Mouse (Mus musculus): ENCODE results near the gene Gipc1. TPM values are rescaled to one million over a fixed set of nuclear protein-coding genes. Genes with fewer than 3 reads are reported as not detected.

Gipc1 gene
- total RNA-seq, 2 experiments from 2014 or later, result 37.8 to 44.0 TPM

- no peak for DNase-seq
Observed at GRCm38 (mm10) chr8:83648031-83648430, 4.4 kb upstream of the Gipc1 start.

DNA sequence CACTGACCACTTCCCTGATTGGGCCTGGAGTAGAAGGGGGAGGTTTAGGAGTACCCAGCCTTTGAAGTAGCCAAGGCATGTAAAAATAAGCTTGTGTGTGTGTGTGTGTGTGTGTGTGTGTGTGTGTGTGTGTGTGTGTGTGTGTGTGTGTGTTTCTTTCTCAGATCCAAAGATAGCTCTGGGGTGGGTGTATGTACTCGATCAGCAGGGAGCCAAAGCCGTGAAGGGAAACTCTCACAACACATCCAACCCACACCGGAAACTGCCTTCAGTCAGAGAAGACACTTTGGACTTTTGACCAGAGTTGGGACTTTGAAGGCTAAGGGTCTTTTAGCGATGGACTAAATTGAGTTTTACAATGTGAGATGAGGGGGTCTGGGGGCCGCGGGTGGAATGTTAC, 2.8 kb upstream of the Gipc1 start:
- no peak for DNase-seq

GRCm38 (mm10) chr8:83652744-83653661, 526 bp downstream of the Gipc1 start:
- peak in 1 of 2 experiments; percentile 38 for DNase-seq

- no peak for DNase-seq
Observed at GRCm38 (mm10) chr8:83653662-83654017, 1.2 kb downstream of the Gipc1 start.

DNA sequence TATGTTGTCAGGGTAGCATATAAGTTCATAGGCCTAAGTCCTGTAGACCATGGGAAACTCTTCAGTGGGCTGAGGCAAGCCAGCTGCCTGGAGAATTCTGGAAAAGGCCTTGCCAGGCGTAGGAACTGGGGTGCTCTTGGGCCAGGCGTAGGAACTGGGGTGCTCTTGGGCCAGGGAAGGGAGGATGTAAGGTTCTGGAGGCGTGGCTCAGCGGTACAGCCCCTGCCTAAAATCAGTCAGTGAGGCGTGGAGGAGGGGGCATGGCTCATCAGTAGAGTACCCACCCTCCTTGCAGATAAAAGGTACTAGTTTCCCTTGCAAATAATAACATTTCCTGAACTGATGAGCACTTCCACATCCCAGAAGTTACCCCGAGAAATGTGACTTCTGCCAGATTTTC, 2.2 kb downstream of the Gipc1 start:
- DNase-seq, result no peak

GRCm38 (mm10) chr8:83656043-83656442, 3.6 kb downstream of the Gipc1 start:
- DNase-seq, result no peak

DNA sequence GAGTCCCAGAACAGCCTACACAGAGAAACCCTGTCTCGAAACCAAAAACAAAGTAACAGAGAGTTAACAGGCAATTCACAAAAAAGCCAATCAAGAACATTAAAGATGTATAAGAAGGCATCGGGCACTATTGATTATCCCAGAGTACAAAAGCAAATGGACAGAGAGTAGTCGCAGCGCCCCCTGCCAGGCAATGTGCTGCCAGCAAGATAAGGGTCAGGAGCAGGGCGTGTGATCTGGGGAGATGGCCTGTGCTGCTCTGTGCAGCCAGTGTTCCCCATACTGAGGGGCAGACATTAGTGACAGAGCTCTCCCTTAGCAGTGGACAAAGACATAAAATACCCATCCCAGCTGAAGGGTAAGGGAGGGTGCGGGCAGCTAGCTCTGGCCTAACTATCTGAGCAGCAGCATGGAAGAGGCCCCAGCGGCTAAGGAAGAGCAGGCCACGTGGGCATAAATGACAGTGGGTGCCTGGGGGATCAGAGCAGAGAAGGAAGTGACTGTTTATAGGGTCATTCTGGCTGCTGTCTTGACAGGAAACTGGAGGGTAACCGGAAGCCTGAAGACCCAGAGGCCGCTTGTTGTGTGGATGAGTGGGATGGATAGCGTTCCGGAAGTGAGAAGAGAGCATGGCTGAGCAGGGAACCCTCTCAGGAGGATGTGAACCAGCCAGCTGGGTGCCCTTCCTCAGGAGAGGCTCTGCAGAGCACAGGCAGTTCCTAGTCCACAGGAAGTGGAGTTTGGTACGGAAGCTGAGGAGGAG, 4.2 kb downstream of the Gipc1 start:
- DNase-seq, result peak in 1 of 2 experiments; percentile 30

GRCm38 (mm10) chr8:83660545-83660944, 8.1 kb downstream of the Gipc1 start:
- no peak for DNase-seq

GRCm38 (mm10) chr8:83660995-83661680, 8.7 kb downstream of the Gipc1 start:
- DNase-seq, result peak in 1 of 2 experiments; percentile 51

GRCm38 (mm10) chr8:83662421-83662826, 9.9 kb downstream of the Gipc1 start:
- DNase-seq, result peak; percentile 86 to 90

DNA sequence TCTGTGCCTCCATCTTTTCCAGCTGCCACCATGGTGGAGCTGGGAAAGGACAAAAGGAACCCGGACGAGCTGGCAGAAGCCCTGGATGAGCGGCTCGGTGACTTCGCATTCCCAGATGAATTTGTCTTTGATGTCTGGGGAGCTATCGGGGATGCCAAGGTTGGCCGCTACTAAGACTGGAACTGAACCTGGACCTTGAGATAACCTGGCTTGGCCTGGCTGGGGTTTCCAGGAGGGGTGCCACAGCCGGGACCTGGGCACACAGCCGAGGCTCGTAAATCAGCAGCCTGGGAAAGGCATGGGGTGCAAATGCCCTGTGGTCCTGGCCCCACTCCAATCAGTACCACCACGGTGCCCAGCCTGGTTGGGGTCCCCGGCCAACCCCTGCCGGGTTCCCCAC, 11.6 kb downstream of the Gipc1 start:
- DNase-seq, result peak; percentile 64 to 70

- DNase-seq, result no peak
Observed at GRCm38 (mm10) chr8:83664931-83665625, 12.6 kb downstream of the Gipc1 start.

DNA sequence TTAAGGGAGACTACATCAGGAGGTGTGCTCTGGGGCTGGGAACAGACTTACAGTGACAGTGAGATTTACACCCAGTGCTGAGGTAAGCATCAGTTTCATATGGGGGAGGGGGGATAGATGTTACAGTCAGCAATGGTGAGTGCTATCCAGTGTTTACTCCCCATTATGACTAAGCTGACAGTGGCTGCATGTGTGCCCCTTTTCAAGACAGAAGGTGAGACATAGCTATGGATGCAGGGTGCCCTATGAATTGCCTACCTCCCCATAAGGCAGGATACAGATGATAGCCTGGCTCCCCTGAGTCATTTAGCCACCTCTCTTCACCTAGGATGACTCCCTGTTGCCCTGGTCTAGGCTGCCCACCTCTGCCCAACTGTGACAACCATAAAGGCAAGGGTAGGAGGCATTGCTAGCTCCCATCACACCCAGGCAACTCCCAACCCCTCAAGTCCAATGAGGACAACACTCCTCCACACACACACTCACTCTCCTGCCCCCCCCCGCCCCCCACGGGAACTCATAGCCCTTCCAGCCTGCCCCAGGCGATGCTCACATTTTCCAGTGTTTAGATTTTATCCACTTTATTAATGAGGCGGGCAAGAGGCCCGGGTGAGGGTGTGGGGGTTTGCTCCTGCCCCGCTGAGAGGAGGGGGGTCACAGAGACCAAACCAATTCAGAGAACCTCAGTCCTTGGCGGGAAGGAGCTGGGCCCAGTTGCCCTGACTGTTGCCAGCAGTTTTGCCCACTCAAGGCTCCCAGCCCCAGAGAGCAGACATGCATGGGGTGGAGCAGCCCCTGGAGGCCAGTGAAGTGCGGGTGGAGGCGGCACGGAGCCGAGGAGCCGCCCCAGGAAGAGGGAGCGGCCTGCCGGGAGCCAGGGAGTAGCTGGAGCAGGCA, 13.7 kb downstream of the Gipc1 start, which contains the start of gene Ptger1:
Gene Ptger1, plus strand, starts transcription at position 710 of the 897 bp plus-strand sequence.
- peak; percentile 58 to 67 for DNase-seq

GRCm38 (mm10) chr8:83666866-83667234, 14.4 kb downstream of the Gipc1 start:
- no peak for DNase-seq

DNA sequence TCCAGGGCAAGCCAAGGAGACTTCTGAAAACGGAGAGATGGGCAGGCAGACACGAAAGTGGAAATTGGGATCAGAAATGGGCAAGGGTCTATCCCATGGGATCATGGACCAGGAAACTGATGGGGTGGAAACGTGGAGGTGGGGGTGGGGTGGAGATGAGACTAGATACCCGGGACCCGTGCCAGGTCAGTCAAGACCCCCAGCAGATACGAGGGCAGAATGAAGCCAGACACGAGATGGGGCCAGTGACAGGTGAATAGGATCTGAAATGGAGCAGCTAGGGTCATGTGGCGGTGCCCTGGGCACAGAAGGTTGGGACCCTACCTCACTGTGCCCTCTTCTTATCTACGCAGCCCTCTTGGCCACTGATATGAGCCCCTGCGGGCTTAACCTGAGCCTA, 15.0 kb downstream of the Gipc1 start:
- no peak for DNase-seq

- DNase-seq, result peak; percentile 78
Observed at GRCm38 (mm10) chr8:83668010-83668916, 15.8 kb downstream of the Gipc1 start.

DNA sequence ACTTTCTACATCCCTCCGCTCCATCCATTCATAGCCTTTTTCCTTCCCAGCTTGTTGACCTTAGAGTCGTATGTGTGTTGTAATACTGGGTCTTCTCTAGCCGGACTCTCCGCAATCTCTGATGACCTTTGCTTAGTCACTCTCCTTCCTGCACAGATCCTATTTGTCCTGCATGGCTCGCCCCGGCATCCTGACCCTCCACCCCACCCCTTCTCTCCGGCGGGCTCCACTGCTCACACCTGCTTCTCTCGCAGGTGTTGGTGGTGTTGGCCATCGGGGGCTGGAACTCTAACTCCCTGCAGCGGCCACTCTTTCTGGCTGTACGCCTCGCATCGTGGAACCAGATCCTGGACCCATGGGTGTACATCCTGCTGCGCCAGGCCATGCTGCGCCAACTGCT, 16.5 kb downstream of the Gipc1 start:
- no peak for DNase-seq

DNA sequence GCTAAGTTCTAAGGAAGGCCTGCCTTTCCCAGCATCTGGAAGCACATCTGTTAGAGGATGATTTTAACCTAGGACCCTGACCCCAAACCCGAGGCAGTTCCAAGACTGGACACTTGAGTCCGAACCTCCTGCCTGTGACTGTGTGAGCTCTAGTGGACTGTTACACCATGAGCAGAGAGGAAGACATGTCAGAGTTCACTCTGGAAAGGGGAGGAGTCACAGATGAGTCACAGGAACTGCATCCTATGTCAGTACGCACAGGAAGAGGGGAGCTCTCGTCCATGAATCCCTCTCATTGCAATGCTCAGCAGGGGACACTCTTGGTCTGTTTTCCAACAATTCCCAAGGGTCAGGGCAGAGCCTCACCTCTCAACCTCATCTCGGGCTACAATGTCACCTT, 20.5 kb downstream of the Gipc1 start:
- DNase-seq, result no peak

- DNase-seq, result no peak
Observed at GRCm38 (mm10) chr8:83674497-83674896, 22.0 kb downstream of the Gipc1 start.

DNA sequence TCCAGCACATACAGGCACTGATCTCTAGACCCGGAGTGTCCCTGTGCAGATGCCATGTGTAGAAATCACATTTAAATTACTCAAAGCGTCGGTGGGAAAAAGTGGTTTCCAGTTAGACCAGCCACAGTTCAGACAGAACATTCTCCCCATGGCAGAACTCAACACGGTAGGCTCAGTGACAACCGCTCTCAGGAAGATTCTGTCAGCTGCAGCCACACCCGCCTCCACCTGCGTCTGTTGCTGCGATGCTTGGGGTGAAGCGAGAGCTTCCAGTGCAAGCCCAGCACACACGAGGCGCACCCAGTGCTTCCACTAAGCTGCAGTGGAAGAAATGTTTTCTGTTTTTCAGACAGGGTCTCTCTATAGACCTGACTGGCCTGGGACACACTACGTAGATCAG, 27.4 kb downstream of the Gipc1 start:
- no peak for DNase-seq

All from adrenal gland, postnatal 36 days (tissue).